Mouse (Mus musculus) neural tube, embryonic 15.5 days (tissue): ENCODE data around the gene Lrrc75b. TPM values are rescaled to one million over a fixed set of nuclear protein-coding genes. Genes with fewer than 3 reads are reported as not detected.

Source experiments
- polyA plus RNA-seq: library from polyadenylated mRNA; unstranded; fragments of >200 nt; fragmentation: Nextera tagmentation; extraction: Ambion mirVana; gene quantifications from 2 replicates; pipeline ENCODE4 v1.2.1, GENCODE M21; 2015

Lrrc75b gene
- polyA plus RNA-seq, 1 experiment from 2014 or later, result 36.3 TPM

Other genes starting within 250 kb of the Lrrc75b start
- 3.3 and 4.6 TPM in 2 replicates for gene Adora2a, start 243.5 kb downstream of the Lrrc75b start, polyA plus RNA-seq
- gene Upb1, start 159.2 kb downstream of the Lrrc75b start, polyA plus RNA-seq, result 0.23 and 0.51 TPM in 2 replicates
- 136 and 143 TPM in 2 replicates for gene Snrpd3, start 42.8 kb downstream of the Lrrc75b start, polyA plus RNA-seq
- 19.1 and 19.9 TPM in 2 replicates for gene Gucd1, start 42.4 kb downstream of the Lrrc75b start, polyA plus RNA-seq
- gene Ggt1, start 1.3 kb upstream of the Lrrc75b start, polyA plus RNA-seq, result 1.3 and 2.0 TPM in 2 replicates
- gene Ggt5, start 29.0 kb upstream of the Lrrc75b start, polyA plus RNA-seq, result 2.2 and 4.8 TPM in 2 replicates
- gene Susd2, start 83.7 kb upstream of the Lrrc75b start, polyA plus RNA-seq, result 16.0 and 16.9 TPM in 2 replicates
- gene Cabin1, start 204.0 kb upstream of the Lrrc75b start, polyA plus RNA-seq, result 32.9 and 35.8 TPM in 2 replicates
- gene Ddt, start 213.1 kb upstream of the Lrrc75b start, polyA plus RNA-seq, result 91.4 and 101 TPM in 2 replicates
- gene Gm20441, start 220.6 kb upstream of the Lrrc75b start, polyA plus RNA-seq, result 0.29 TPM in 1 of 2 replicates, not detected in the other
- gene Gstt3, start 221.1 kb upstream of the Lrrc75b start, polyA plus RNA-seq, result 1.3 and 5.3 TPM in 2 replicates
- 9.6 and 13.8 TPM in 2 replicates for gene Gstt1, start 238.3 kb upstream of the Lrrc75b start, polyA plus RNA-seq